Mouse (Mus musculus): ENCODE data around the gene Chrdl1. TPM values are rescaled to one million over a fixed set of nuclear protein-coding genes. Genes with fewer than 3 reads are reported as not detected.

The Chrdl1 gene
- 2.5 and 3.1 TPM in 2 replicates for polyA plus RNA-seq (2015; fragmentation: Nextera tagmentation; extraction: Ambion mirVana)

GRCm38 (mm10) chrX:143393791-143394369, at the start of gene Chrdl1:
Gene Chrdl1 (minus strand): TSS chrX:143394262.

Other genes starting within 250 kb of the Chrdl1 start
- 241 and 243 TPM in 2 replicates for gene Pak3, start 124.3 kb upstream of the Chrdl1 start, polyA plus RNA-seq (2015; fragmentation: Nextera tagmentation; extraction: Ambion mirVana)